Mouse (Mus musculus): Measurements from ENCODE around the gene Tctn1. TPM values are rescaled to one million over a fixed set of nuclear protein-coding genes. Genes with fewer than 3 reads are reported as not detected.

The Tctn1 gene
- total and polyA plus RNA-seq, 2 experiments from 2014 or later, result 5.8 to 30.0 TPM

- no peak for DNase-seq (ENCODE audit: low spot score)
- no peak overlapping the region for H3K4me3 ChIP-seq (ENCODE audit: low read depth, low read length)
- TF ChIP-seq CTCF (IDR thresholded peaks at IDR 0.05), result peak; percentile 41
- H3K27me3 ChIP-seq (ENCODE audit: insufficient read depth, low read length), result no peaks in the 10 kb centered on the region
- no peak overlapping the region for H3K4me2 ChIP-seq (ENCODE audit: low read depth, low read length, poor library complexity, severe bottlenecking)
- H3K4me1 ChIP-seq (ENCODE audit: insufficient read depth, low read length), result no peaks in the 10 kb centered on the region; the same call in 1 of the 2 replicates
- H3K9ac ChIP-seq (replicated peaks; ENCODE audit: low read length, poor library complexity, severe bottlenecking), result no peak overlapping the region
- 90% methylated on average over 2 of the region's 2 CpGs for WGBS
- H3K36me3 ChIP-seq (ENCODE audit: insufficient read depth, low read length), result no peaks in the 10 kb centered on the region
- H3K27ac ChIP-seq (ENCODE audit: low read depth, low read length), result no peak overlapping the region
- no peaks in the 10 kb centered on the region for H3K9me3 ChIP-seq (ENCODE audit: low read length)
- no peak for ATAC-seq (ENCODE audit: low FRiP score)
Observed at GRCm38 (mm10) chr5:122265942-122266341, 1.7 kb upstream of the Tctn1 start.

DNA sequence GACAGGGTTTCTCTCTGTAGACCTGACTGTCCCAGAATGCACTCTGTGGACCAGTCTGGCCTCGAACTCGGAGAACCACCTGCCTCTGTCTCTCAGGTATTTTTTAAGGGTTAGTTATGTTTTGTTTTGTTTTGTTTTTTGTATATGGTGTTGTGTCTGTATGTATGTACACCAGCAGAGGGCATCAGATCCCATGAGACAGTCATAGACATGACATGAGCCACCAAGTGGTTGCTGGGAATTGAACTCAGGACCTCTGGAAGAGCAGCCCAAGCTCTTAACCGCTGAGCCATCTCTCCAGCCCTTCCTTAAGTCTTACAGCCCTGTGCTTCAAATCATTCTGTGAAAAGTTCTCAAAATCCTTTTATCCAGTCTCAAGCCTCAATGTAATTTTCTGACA, 927 bp upstream of the Tctn1 start:
- peak; percentile 12 for DNase-seq (ENCODE audit: low spot score)

DNA sequence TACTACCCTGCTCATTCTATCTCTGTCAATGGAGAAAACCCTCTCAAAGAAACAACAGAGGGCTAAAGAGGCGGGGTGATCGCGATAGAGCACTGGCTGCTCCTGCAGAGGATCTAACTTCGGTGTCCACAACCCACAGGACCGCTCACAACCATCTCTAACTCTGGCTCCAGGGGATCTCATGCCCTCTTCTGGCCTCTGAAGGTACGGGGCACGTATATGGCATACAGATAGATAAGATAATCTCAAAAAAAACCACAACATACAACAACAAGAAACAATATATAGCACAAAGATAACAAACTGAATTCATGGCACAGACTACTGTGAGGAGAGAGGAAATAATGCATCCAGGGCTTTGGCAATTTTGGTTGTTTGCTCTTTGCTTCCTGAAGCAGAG, 2.2 kb downstream of the Tctn1 start:
- ATAC-seq (ENCODE audit: low FRiP score) (no peak), DNase-seq (ENCODE audit: low spot score) (no peak)
- no peaks in the 10 kb centered on the region; the same call in 1 of the 2 replicates for H3K4me1 ChIP-seq (ENCODE audit: insufficient read depth, low read length)
- TF ChIP-seq CTCF (IDR thresholded peaks at IDR 0.05), result peak; percentile 47
- H3K9ac ChIP-seq (replicated peaks; ENCODE audit: low read length, poor library complexity, severe bottlenecking), result no peak overlapping the region
- H3K4me2 ChIP-seq (ENCODE audit: low read depth, low read length, poor library complexity, severe bottlenecking), result no peak overlapping the region
- H3K27ac ChIP-seq (ENCODE audit: low read depth, low read length), result no peak overlapping the region
- no peaks in the 10 kb centered on the region for H3K9me3 ChIP-seq (ENCODE audit: low read length)
- H3K27me3 ChIP-seq (ENCODE audit: insufficient read depth, low read length), result no peaks in the 10 kb centered on the region
- H3K36me3 ChIP-seq (ENCODE audit: insufficient read depth, low read length), result peaks cover 23% of the 10 kb centered on the region
- WGBS, result 51% methylated on average over 7 of the region's 7 CpGs
- no peak overlapping the region for H3K4me3 ChIP-seq (ENCODE audit: low read depth, low read length)

More for the DNA sequence above, 927 bp upstream of the Tctn1 start:
- peak; percentile 48 for TF ChIP-seq CTCF (IDR thresholded peaks at IDR 0.05)
- 74% methylated on average over 3 of the region's 3 CpGs for WGBS
- Histone ChIP-seq H3K4me3 (ENCODE audit: low read depth, low read length) (no peak overlapping the region), H3K4me2 (ENCODE audit: low read depth, low read length, poor library complexity, severe bottlenecking) (no peak overlapping the region), H3K36me3 (ENCODE audit: insufficient read depth, low read length) (no peaks in the 10 kb centered on the region), H3K4me1 (ENCODE audit: insufficient read depth, low read length) (no peaks in the 10 kb centered on the region; the same call in 1 of the 2 replicates), H3K9ac (replicated peaks; ENCODE audit: low read length, poor library complexity, severe bottlenecking) (no peak overlapping the region), H3K27me3 (ENCODE audit: insufficient read depth, low read length) (no peaks in the 10 kb centered on the region), H3K9me3 (ENCODE audit: low read length) (no peaks in the 10 kb centered on the region), H3K27ac (ENCODE audit: low read depth, low read length) (no peak overlapping the region)
- ATAC-seq (ENCODE audit: low FRiP score), result no peak

DNA sequence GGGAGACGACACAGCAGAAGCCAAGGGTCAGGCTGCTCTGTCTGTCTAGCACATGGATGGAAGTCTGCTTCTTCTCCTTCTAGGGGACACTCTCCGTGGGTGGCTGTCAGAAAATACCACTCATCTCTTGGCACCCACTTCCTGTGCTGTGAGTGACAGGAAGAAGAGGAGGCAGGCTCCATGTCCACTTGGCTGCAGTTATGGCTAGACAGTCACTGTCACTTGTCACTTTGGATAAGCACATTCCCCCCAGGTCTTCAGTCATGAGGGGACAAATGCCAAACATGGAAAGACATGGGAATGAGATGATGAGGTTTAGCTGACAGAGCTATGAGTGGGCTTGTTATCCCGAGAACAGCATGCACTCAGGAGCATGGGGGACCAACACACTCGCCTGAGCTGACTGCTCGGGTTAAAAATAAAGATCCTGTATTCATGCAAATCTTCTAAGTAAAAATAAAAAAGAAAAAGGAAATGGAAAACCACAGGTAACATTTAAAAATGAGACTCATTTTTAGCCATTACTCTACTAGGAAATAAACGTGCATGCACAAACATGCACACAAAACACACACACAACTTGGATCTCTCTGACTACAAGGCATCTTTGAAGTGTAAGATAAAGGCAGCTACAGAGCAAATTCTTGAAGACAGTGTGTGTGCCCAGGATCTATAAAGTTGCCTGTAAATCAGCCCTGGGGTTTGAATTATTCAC, 6.1 kb downstream of the Tctn1 start:
- ATAC-seq (ENCODE audit: low FRiP score) (no peak), DNase-seq (ENCODE audit: low spot score) (no peak)
- peaks cover 52% of the 10 kb centered on the region for H3K36me3 ChIP-seq (ENCODE audit: insufficient read depth, low read length)
- no peaks in the 10 kb centered on the region for H3K4me1 ChIP-seq (ENCODE audit: insufficient read depth, low read length)
- 81% methylated on average over 6 of the region's 6 CpGs for WGBS
- H3K9me3 ChIP-seq (ENCODE audit: low read length), result no peaks in the 10 kb centered on the region
- no peak overlapping the region for H3K4me3 ChIP-seq (ENCODE audit: low read depth, low read length)
- no peak overlapping the region for H3K27ac ChIP-seq (ENCODE audit: low read depth, low read length)
- H3K27me3 ChIP-seq (ENCODE audit: insufficient read depth, low read length), result no peaks in the 10 kb centered on the region
- TF ChIP-seq CTCF (IDR thresholded peaks at IDR 0.05), result no peak
- H3K4me2 ChIP-seq (ENCODE audit: low read depth, low read length, poor library complexity, severe bottlenecking), result no peak overlapping the region
- H3K9ac ChIP-seq (replicated peaks; ENCODE audit: low read length, poor library complexity, severe bottlenecking), result no peak overlapping the region

GRCm38 (mm10) chr5:122251895-122252606, 12.2 kb downstream of the Tctn1 start:
- H3K36me3 ChIP-seq (ENCODE audit: insufficient read depth, low read length), result peaks cover 52% of the 10 kb centered on the region
- 92% methylated on average over 17 of the region's 17 CpGs for WGBS
- H3K27me3 ChIP-seq (ENCODE audit: insufficient read depth, low read length), result no peaks in the 10 kb centered on the region
- no peaks in the 10 kb centered on the region for H3K4me1 ChIP-seq (ENCODE audit: insufficient read depth, low read length)
- DNase-seq (ENCODE audit: low spot score) (no peak), ATAC-seq (ENCODE audit: low FRiP score) (no peak)
- H3K9ac ChIP-seq (replicated peaks; ENCODE audit: low read length, poor library complexity, severe bottlenecking), result no peak overlapping the region
- H3K9me3 ChIP-seq (ENCODE audit: low read length), result no peaks in the 10 kb centered on the region
- H3K4me2 ChIP-seq (ENCODE audit: low read depth, low read length, poor library complexity, severe bottlenecking), result no peak overlapping the region
- no peak overlapping the region for H3K27ac ChIP-seq (ENCODE audit: low read depth, low read length)
- TF ChIP-seq CTCF (IDR thresholded peaks at IDR 0.05), result no peak
- H3K4me3 ChIP-seq (ENCODE audit: low read depth, low read length), result no peak overlapping the region

- no peak overlapping the region for H3K9ac ChIP-seq (replicated peaks; ENCODE audit: low read length, poor library complexity, severe bottlenecking)
- DNase-seq (ENCODE audit: low spot score) (no peak), ATAC-seq (ENCODE audit: low FRiP score) (no peak)
- no peak for TF ChIP-seq CTCF (IDR thresholded peaks at IDR 0.05)
- H3K27ac ChIP-seq (ENCODE audit: low read depth, low read length), result no peak overlapping the region
- no peak overlapping the region for H3K4me3 ChIP-seq (ENCODE audit: low read depth, low read length)
- WGBS, result 90% methylated on average over 4 of the region's 4 CpGs
- H3K9me3 ChIP-seq (ENCODE audit: low read length), result no peaks in the 10 kb centered on the region
- H3K27me3 ChIP-seq (ENCODE audit: insufficient read depth, low read length), result no peaks in the 10 kb centered on the region
- H3K4me2 ChIP-seq (ENCODE audit: low read depth, low read length, poor library complexity, severe bottlenecking), result no peak overlapping the region
- H3K4me1 ChIP-seq (ENCODE audit: insufficient read depth, low read length), result no peaks in the 10 kb centered on the region
- H3K36me3 ChIP-seq (ENCODE audit: insufficient read depth, low read length), result peaks cover 31% of the 10 kb centered on the region
Observed at GRCm38 (mm10) chr5:122249281-122249680, 15.0 kb downstream of the Tctn1 start.

Data from midbrain, postnatal 0 days (tissue).